Mouse (Mus musculus) lung, postnatal 25 days (tissue): ENCODE data around the gene Plekhh1.
"Not testable (repeated sequence)": the region's sequence is repeated elsewhere in the genome, so short reads cannot be mapped to it uniquely, and the experiment has no call there.

ENCODE experiments used
- DNase-seq: peaks from one replicate; pipeline ENCODE4 v3.0.0; 2022; ENCODE audit warnings: low spot score

Plekhh1 gene

GRCm38 (mm10) chr12:79028911-79029861 lies at the start of gene Plekhh1:
Gene Plekhh1, plus strand, starts transcription at chr12:79029163.
- DNase-seq, result peak; percentile 66

DNA sequence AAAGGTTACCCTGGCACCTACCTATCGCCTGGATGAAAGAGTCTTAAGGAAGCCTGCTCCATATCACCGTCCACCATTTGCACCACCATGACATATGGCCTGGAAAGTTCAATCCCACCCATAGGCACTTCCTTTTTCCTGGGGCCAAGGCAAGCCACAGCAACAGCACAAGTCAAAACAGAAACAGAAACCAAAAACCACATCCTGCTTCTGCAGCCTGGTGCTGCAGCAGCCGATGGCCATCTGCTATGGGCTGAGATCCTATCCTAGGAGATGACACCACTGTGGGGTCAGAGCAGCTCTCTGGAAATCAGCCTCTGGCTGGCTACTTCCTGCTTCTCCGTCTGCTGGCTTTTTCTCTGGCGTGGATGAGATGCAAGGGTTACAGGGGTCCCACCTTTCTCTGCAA lies 48.3 kb upstream of the Plekhh1 start:
- DNase-seq, result peak; percentile 82

DNA sequence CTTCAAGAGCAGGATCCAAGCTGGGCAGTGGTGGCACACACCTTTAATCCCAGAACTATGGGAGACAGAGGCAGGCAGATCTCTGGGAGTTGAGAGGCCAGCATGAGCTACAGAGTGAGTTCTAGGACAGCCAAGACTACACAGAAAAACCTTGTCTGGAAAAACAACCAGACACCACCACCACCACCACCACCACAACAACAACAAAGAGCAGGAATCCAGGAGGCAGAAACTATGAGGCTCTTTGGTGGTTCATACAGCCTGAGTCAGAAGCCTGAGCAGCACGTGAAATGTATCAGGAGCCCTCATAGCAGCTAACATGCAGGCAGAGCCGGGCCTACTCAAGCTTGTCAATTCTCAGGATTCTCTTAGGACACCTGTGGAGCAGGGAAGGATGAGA lies 47.8 kb upstream of the Plekhh1 start:
- no peak for DNase-seq

- no peak for DNase-seq
Observed at GRCm38 (mm10) chr12:78981938-78982825, 46.8 kb upstream of the Plekhh1 start.

DNA sequence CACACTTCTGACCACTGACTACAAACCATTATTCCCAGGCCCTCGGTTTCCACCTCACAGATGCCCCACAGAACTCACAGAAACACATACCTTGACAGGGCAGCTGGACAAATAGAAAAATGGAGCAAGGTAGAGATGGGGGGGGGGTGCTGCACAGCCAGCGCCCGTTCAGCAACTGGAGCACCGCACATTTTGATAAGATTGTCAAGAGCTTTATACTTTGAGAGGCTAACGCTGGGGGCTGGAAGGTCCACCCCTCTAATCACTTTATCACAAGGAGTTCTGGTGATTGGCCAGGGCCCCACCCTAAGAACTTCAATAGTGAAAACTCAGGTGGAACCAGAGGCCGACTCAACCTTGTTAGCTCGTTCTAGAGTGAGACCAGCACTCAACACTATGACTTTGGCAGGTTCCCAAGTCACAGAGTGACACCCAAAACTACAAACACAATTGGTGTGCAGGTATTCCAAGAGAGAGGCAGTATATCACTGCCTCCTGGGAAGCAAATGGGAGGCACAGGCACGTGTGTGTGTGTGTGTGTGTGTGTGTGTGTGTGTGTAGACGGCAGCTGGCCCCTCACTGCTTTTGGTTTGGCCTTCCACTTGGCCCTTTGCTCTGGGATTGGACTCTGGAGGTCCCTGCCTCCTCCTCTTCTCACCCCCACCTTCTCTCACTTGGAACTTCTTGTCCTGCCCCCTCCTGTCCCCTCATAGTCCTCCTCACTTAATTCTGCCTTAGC lies 45.5 kb upstream of the Plekhh1 start:
- peak; percentile 36 for DNase-seq

- no peak for DNase-seq
Observed at GRCm38 (mm10) chr12:78984035-78984432, 44.9 kb upstream of the Plekhh1 start.

DNA sequence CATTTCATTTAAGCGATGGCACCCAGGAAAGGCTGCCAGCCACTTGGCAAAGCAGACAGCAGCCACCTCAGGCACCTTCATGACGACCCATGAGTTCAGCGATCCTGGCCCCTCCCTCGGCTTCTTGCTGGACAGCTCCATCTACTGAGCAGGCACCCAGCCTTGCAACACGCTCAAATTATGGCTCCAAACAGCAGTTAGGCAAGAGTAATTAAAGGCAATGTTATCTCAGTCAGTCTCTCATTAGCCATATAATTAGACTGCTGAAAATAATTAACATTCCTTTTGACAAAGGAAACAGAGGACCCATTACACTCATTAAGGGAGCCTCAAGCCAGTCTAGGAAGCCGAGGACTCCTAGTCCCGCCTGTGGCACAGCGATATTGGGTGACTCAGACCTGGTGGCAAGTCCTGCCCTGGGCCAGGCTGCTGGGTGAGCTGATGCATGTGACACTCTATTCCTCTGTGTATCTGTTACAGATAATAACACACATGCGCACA lies 41.3 kb upstream of the Plekhh1 start:
- no peak for DNase-seq

GRCm38 (mm10) chr12:78996271-78996670 lies 32.7 kb upstream of the Plekhh1 start:
- DNase-seq, result no peak

DNA sequence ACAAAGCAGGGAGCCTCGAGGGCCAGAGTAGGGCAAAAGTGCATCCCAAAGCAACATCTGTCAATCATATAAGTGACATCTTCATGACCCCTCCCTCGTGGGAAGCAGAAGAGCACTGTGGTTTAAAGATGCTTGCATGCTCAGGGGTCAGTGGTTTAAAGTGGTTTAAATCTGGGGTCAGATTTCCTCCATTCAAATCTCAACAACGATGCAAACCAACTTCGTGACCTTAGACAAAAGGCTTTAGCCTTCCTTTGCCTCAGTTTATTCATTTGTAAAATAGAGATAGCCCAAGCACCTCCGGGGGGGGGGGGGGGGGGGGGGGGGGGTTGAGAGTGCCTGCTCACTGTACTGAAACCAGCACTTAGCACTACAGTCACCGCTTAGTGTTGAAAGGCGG lies 32.3 kb upstream of the Plekhh1 start:
- no peak for DNase-seq

DNA sequence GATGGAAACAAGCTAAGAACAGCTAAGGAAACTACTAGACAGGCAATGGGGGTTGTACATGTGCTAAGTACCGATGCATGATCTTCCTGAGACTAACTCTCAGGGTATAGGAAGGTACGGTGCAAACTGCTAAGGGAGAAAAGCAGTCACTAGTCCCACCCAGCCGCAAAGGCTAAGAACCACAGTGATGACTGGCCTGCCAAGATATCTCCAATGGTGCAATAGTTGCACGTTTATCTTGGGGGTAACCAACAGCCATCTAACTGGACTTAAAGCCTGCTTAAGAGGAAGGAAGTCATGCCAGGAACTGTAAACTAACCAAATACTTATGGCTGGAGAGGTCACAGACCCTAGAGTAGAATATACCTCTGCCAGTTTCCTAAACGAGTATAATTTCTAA lies 26.6 kb upstream of the Plekhh1 start:
- no peak for DNase-seq

DNA sequence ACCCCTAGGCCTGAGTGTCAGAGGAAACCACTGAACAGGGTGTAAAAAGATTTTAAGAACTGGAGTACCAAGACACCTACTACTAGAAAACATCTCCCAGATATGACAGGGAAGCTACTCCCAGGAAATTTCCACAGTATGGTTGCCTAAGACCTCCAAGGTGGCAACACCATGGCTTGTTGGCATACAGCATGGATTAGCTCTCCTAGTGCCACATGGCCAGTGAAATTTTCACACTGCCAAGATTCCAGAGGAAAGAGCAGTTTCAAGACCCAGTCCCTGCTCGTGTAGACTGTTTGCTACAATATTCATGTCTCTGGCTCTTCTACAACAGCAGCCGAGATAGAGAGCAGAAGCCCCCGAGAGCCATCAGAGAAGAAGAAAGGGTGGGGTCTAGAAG lies 26.0 kb upstream of the Plekhh1 start:
- DNase-seq, result no peak

DNA sequence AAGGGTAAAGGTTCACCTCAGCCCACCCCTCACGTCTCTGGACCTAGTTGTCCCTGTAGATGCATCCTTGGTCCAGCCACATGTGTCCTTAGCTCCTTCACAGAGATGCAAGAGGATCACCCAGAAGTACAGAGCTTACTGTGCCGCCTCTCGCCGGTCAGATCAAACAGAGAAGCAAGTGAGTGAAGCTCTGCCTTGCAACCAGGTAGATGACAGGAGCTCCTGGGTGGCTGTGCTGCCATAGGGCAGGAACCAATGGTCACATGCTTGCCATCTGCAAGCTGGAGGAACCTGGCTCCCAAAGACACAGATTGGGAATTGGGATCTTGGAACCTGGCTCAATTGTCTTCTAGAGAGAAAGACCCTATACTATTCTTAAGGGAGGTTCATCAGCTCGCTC lies 23.5 kb upstream of the Plekhh1 start:
- no peak for DNase-seq

DNA sequence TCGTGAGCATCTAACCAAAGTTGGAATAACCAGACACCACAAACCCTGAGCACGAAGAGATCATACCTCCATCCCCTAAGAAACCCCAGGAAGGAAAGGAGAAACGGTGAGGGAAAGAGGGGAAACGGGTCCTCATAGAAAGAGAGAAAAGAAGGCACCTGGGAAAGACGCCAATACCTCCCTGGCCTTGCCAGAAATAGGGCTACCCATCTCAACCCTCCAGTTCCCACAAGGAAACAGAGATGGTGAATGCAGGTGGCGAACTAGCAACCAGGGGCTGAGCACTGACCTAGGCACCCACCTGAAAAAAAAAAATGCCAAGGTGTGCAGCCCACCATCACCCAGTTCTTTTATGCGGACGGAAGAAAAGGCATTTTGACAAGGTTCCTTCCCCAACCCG lies 22.9 kb upstream of the Plekhh1 start:
- DNase-seq, result no peak

DNA sequence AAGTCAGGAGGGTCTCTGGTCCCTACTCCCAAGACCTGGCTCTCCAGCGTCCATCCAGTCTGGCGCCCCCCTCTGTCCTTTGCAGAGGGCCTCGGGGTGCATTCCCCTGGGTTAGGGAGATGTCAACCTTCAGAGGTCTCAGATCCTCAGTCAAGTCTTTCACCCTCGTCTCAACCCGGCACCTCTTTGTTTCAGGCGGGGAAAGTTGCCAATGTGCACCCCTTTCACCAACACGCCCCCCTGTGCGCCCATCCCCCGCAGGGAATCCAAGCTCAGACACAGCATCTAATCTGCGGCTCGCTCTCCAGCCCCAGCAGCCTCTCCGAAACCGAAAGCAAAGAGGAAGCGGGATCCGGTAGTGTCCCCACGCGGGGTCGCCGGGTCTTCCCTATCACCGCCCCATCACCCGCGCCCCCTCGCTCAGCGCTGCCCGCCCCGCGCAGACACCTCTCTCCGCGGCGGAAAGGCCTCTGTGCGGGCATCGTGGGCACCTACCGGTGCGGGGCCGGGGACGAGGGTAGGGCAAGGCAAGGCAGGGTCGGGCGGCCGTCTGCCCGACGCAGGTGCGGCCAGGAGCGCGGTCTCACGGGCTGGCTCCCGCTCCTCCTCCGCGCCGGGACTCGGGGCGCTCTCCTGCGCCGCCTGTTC lies 22.4 kb upstream of the Plekhh1 start:
- peak; percentile 61 for DNase-seq

GRCm38 (mm10) chr12:79007126-79007753 lies 21.7 kb upstream of the Plekhh1 start, which contains the start of gene Tmem229b:
Gene Tmem229b, minus strand, starts transcription at chr12:79007627.
- DNase-seq, result peak; percentile 22

DNA sequence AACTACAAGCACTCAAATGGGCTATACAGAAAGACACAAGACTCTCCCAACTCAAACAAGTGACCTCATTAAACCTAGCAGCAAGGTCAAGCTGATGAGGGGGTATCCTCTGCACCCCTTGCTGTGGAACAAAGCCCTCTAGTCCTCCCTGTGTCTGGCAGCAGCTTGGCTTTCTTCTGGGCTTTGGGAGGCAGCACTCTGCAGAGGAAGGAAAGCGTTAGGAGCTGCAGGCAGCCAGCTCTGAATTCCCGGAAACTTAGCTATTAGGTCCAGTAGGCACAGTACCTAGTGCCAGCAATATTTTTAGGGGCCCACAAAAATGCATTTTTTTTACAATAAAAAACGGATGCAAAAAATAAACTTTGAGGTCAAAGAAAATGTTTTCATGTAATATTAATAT lies 18.4 kb upstream of the Plekhh1 start:
- peak; percentile 10 for DNase-seq

DNA sequence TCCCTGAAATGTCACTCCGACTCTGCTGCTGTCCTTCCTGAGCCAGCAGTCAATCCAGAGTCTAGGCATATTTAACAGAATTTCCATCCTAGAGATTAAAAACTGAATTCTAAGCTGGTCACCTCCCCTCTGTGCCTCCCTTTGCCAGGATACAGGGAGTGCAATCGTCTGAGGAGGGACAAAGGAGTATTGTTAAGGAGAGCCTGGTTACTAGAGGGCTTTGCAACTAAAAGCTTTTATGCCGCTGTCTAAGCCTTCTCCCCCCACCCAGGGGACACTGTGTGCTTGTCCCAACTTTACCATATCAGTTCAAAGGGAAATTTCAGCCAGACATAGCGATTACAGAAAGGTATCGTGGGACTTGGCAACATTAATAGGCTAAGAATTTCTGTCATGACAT lies 12.9 kb upstream of the Plekhh1 start:
- DNase-seq, result no peak

GRCm38 (mm10) chr12:79017994-79018399 lies 11.0 kb upstream of the Plekhh1 start:
- peak; percentile 29 for DNase-seq

- DNase-seq, result no peak
Observed at GRCm38 (mm10) chr12:79021902-79022301, 7.1 kb upstream of the Plekhh1 start.

DNA sequence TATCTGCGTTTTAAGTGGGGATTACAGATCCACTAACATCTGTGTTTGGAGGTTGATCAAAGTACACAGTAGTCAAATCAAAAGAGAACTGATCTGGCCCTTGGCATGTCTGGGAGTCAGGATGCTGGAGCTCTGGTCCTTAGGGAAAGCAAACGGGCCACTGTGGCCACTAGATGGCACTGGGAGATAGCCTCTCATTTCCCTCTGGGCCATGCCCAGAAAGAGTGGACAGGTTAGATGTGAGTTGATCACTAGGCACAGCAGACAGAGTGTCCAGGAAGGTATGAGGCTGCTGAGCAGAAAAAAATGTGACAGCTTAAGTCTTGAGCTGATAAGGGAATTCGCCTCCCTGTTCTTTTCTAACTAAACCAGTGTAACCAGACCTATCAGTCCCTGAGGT lies 6.1 kb upstream of the Plekhh1 start:
- DNase-seq, result peak; percentile 81

GRCm38 (mm10) chr12:79027526-79027925 lies 1.4 kb upstream of the Plekhh1 start:
- DNase-seq, result not testable (repeated sequence)
